Mouse (Mus musculus) lung, postnatal 4 days (tissue): ENCODE measurements at regions not wholly inside any gene's neighbourhood (a gene's known extent, or its start where the extent isn't known, plus 50 kb on each side); places are given as distances from the start of the nearest gene placed in this dataset.

Experiments
- DNase-seq, 2 experiments: peaks; one replicate each; pipeline ENCODE4 v3.0.0; 2021

DNA sequence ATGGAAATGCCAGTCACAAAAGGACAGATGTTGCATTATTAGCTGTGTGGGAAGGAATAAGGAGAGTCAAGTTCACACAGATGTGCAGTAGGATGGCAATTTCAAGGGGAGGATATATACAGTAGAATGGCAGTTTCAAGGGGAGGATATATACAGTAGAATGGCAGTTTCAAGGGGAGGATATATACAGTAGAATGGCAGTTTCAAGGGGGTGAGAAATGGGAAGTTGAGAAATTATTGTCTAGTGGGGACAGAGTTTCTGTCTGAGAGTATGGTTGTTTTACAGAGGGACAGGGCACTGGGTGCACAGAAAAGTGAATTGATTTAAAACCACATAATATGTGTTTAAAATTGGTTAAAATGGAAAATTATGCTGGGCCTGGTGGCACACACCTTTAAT is 54.8 kb upstream of the Scel start:
- no peak for DNase-seq

DNA sequence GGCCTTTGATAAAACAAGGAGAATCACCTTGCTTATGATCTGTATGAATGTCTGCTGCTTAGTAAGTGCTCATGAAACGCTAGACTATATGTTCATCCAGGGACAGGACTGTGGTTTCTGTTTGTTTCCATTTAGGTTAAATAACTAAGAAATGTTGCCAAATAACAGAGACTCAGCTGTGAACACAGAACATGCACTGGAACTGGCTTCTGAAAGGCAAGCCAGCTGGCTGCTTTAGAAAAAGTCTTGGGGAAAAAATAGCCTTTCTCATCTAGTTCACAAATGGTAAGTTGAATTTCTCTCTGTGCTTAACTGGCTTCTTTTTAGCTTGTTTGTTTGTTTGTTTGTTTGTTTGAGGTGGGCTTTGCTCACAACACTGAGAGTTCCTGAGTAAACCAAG is 57.0 kb upstream of the Scel start:
- no peak for DNase-seq

DNA sequence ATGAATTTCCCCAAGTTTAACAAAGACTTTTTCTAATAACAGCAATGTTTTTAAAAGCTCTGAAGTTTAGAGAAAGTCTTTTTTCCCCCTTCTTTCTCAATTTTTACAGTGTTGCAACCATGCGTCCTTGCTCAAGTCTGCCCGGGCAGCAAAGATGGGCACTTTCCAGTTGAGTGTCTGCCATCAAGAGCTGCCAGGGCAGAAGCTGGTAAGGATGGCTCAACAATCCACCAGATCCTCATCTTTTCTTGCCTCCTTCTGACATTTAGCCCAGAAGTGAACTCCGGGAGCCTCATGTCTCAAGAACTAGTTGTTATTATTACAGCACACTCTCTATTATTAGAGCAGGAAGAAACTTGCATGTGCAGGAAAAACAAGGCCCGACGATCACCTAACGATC is 62.4 kb upstream of the Scel start:
- no peak for DNase-seq

DNA sequence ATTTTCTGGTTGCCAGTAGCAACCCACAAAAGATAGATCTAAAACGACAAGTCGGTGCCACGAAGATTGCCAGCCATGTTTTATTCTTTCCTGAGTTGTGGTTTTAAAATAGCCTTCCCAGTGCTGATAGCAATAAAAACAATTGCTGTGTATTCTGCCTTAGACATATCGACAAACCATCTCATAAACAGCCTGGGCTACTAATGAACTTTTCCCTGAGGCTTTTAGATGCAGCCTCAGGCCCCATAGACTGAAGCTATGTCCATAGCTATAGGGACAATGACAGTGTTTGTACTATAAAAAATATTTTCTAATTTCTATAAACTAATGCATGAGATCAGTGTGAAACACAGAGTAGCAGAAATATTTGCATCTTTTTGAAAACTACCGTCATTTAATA is 63.7 kb upstream of the Scel start:
- DNase-seq, result no peak

DNA sequence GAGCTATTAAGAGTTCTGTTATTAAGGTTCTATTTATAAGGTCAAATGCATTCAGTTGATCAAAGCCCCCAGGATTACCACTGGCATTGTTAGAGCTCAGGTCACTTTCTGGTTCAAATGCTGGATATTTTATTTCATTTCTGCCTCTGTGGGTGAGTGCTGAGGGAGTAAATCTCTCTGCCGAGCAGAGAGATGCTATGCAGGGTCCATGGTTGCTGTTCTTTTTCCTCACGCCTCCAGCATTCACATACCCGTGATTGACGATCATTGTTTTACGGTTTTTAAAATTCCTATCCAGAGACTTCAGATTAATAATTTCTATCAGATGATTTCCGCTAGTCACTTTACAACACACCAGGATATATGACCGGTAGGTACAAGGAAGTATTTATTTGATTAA is 64.1 kb upstream of the Scel start:
- no peak for DNase-seq

DNA sequence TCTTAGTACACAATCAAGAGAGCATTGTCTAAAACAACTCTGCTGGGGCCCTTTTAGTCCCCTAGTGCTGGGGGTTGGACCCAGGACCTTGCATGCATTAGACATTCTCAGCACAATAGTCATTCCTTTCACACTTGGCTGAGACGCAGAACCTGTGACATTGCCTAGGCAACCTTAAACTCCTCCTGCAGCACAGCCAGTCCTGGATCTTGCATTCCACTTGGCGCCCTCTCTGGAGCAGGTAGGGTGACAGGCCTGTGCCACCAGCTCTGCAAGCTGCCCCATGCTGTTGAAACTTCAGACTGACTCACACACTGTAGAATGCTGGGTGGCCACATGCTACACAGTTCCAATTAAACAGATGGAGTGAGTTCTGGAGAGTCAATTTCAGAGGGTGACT is 66.5 kb upstream of the Scel start:
- DNase-seq, result no peak

DNA sequence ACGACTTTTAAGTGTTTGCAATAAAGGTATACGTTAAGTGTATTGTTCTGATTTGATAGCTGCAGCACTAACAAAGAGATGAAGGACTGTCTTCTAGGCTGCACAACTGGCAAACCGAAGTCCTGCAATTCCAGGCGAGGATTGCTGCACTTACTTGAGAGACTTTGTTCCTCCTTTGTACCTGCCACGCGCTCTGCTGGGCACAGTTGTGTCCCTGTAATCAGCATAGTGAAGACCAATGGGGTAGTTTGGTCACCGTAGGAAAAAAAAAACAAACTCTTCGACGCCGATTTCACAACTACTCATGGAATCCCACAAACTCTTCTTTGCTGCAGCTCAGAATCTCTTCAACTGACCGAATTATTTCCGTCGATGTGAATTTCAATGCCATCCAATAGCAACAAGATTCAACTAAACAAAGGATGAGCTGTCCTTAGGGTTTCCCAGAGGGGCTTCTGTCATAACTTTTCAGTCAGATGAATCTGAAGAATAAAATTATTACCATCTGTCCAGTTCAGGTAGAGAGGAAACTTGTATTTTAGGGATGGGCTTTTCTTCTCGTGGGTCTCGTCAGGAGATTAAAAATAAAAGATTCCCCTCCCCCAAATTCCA is 71.6 kb upstream of the Scel start:
- no peak for DNase-seq

DNA sequence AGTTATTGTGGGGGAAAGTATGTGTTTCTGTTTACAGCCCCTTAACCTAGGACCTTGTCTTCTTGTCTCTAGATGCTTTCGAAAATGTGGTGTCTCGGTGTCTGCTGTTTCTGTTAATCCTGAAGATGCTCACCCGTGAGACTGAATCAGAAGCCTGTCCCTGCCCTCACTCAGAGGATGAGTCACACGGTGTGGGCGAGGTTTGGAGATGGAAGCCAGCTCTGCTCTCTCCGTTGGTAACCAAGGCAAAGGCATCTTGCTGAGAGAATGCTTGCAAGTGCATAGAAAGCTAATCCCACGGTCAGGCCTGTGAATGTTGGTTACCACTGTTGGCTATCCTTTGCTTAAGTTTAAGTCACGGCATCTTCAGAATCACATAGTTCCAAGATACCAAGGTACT is 72.9 kb upstream of the Scel start:
- DNase-seq, result no peak

DNA sequence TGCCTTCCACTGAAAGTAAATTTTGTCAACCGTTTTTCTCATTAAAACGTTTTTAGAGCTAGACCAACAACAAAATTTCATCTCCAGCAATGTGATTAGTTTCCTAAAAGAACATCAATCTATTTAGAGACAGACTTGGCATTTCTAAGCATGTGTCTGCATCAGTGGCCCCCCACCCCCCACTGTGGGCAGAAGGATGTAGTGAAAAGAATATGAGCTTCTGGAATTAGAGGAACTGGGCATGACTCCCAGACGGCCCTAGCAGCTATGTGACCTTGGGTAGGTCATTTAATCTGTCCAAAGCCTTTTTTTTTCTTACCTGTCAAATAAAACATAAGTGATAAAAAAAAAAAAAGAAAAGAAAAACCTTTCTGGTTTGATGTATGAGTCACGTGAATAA is 78.9 kb upstream of the Scel start:
- DNase-seq, result no peak

DNA sequence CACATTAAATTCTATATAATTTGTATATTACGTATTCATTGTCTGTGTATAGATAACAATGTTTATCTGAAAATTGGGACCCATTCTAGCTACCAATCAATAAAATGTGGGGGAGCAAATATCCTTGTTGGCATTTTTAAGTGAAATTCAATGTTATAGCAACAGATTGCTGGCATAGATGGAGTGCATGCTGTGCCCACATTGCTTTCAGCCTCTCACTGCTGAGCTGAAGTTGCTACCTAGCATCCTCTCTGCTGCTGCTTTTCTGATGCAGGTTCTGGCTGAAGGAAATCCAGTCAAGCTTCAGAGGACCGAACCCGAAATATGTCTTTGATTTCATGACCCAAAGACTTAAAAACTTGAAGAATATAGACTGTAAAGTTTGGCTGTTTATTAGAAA is 80.0 kb upstream of the Scel start:
- no peak for DNase-seq

DNA sequence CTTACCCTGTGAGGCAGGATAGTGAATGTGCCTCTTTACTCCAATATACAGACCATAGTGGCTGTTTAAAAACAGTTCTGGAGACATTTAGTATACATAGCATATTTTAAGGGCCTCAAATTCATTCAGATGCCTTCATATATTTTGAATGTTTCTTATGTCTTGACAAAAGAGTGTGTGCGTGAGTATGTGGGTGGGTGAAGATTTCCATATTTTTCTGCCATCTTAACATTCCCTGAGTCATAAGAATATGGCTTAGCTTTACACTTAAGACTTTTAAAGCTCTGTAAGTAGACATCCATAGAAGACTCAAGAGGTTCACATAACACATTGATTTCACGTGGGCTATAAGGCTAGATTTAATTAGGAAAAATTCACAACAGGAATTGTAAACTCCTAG is 81.3 kb upstream of the Mycbp2 start:
- DNase-seq, result no peak

DNA sequence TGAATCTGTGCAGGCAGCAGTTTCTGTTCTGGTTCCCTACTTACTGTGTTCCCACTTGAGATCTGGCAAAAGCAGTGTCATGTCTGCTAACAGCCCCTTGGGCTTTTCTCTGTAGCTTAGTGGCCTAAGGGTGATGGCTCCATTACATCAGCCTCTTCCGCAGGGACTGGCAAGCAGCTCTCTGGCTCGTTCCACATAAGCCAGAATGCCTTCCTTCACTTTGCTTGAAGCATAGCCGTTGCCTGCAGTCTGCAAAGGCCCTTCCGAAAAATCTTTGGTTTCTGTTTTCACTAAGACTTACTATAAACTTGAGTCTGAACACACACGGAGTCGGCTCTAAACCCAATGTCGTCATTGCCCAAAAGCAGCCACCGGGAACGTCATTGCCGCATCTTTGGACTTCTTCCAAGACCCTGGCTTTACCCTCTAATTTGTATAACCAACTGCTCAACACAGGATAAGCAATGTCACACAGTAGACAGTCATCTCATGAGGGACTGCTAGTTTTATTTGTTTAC is 74.8 kb upstream of the Mycbp2 start:
- DNase-seq, result peak; percentile 51 to 55

DNA sequence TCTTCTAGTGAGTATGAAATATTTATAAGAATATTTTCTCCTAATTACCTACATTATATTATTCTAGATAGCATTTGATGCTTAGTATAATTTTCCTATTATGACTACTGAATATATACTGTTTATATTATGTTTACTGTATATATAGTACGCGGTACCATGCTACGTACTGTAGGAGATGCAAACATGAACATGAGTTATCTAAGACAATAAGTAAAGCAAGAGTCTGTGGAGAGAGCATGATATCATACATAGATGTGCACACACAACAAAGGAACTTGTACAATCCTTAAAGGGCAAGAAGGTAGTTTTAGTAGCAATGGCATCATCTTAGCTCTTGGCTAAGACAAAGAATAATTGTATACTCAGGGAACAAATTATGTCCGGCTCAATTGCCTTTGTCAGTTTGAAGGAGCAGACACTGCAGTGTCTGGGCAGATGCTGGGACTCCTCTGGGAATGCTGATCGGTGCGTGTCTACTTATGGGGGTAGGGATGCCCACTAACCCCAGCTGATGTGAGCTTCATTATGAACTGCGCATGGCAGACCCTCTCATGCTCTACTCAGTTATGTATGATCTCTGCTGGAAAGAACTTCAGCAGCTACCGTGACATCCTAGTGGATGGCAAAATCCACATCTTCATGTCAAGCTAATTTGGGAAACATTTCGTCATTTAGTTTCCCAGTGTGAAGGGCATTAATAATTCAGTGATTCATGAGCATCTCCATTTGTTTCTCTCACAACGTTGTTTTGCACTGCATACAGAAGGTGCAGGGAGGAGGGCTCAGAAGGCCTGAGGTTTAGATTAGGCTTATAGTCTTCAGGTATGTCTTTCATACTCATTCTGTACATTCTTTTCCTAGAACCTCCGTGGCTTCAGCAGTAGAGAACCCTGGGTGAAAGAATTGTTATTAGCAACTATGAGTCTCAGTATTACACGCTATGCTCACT is 70.8 kb upstream of the Mycbp2 start:
- no peak for DNase-seq

DNA sequence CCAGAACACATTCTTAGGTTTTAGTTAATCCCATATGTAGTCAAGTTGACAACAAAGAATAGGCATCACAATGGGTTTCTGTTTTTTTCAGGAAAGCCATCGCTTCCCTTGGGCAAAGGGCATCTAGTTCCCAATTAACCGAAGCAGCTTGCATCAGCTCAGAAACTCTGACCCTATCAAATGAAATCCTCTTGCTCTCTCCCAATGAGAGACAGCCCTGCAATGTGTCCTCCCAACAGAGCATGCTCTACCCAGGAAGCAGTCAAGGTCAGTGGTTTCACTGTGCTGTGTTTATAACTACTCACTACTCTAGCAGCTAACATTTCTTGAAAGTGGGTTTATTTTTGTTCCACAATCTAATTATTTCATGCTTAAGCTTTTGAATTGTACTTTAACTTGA is 58.0 kb upstream of the Mycbp2 start:
- DNase-seq, result no peak

DNA sequence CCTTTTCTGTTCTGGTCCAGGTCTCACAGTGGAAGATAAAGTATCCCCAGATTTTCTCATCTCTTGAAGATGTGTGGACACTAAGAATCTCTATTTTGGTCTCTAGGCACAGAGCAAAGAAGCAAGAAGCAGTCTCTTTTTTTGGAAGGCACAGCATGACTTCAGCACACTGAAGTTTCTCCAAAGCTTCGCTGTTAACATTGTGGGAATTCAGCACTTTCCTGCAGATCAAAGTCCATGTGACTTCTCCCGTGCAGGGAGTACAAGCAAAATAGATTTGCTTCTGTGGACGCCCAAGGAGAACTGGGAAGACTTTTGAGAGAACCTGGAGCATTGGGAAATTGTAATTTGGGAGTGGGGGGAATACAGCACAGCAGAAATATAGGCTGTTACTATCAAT is 56.4 kb upstream of the Mycbp2 start:
- DNase-seq, result no peak

DNA sequence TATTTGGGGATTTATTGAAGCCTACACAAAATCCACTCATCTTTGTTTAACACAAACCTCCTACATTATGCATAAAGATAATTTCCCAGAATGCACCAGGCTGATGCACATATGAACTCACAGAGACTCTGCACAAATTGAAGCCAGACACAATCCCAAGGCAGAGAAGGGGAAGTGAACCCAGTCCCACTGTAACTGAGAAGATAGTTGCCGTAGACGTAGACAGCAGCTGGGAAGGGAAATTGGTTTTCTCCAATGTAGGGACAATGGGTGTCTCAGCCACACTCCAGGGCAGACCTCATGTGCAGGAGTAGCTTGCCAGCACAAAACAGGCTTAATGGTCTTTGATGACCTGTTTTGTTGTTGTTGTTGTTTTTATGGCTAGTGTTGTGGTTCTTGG is 55.4 kb upstream of the Mycbp2 start:
- no peak for DNase-seq

DNA sequence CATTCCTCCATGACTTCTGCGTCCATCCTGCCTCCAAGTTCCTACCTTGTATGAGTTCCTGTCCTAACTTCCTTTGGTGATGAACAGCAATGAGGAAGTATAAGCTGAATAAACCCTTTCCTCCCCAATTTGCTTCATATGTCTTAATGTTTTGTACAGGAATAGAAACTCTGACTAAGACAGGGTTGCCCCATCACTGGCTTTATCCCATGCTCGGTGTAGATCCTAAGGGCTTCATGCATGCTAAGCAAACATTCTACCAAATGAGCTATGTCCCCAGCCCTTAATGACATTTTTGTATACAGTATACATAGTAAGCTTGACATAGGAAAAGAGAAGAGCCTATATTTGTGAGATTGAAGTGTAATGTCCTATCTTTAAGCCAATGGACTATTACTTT is 54.7 kb upstream of the Mycbp2 start:
- no peak for DNase-seq

DNA sequence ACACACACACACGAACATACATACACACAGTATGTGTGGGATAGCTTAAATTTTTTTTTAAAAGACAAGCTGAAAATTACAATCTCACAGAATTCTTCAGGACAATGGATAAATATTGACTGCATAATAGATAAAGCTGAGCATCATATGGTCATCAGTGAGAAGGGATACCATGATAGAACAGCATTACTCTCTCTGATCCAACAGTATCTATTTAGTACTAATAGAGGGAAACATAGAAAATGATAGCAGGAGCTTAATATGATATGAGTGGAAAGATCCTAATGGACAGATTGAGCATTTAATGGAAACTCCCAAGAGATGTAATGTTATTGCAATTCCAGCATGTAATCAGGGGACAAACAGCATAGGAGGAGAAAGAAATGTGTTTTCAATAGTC is 51.8 kb upstream of the Mycbp2 start:
- DNase-seq, result no peak
